Mouse (Mus musculus): ENCODE measurements around the gene Lonrf3. TPM values are rescaled to one million over a fixed set of nuclear protein-coding genes. Genes with fewer than 3 reads are reported as not detected.

Gene Lonrf3
- polyA plus RNA-seq, 1 experiment = 2.0 TPM

- TF ChIP-seq POLR2A (IDR thresholded peaks at IDR 0.05; ENCODE audit: borderline replicate concordance, control insufficient read depth, low read depth, low read length) (no peak), CTCF (IDR thresholded peaks at IDR 0.05; ENCODE audit: control insufficient read depth, insufficient read depth, low read length) (no peak)
- no peaks in the 10 kb centered on the region for H3K4me1 ChIP-seq (ENCODE audit: control insufficient read depth, insufficient read depth, low read length)
- H3K4me3 ChIP-seq (replicated peaks; ENCODE audit: control insufficient read depth, low read depth, low read length) = no peak overlapping the region
- no peak overlapping the region for H3K27ac ChIP-seq (ENCODE audit: control insufficient read depth, insufficient read depth, low read depth, low read length, poor library complexity)
These were observed 57.2 kb downstream of the Lonrf3 start for GRCm38 (mm10) chrX:36385340-36385739.

- no peak overlapping the region for H3K4me3 ChIP-seq (replicated peaks; ENCODE audit: control insufficient read depth, low read depth, low read length)
- WGBS = 44% methylated on average over 3 of the region's 3 CpGs
- TF ChIP-seq POLR2A (IDR thresholded peaks at IDR 0.05; ENCODE audit: borderline replicate concordance, control insufficient read depth, low read depth, low read length) (no peak), CTCF (IDR thresholded peaks at IDR 0.05; ENCODE audit: control insufficient read depth, insufficient read depth, low read length) (no peak)
- H3K27ac ChIP-seq (ENCODE audit: control insufficient read depth, insufficient read depth, low read depth, low read length, poor library complexity) = no peak overlapping the region
- no peaks in the 10 kb centered on the region for H3K4me1 ChIP-seq (ENCODE audit: control insufficient read depth, insufficient read depth, low read length)
These were observed 61.8 kb downstream of the Lonrf3 start for GRCm38 (mm10) chrX:36389971-36390370.

GRCm38 (mm10) chrX:36390503-36390902 lies 62.4 kb downstream of the Lonrf3 start:
- H3K27ac ChIP-seq (ENCODE audit: control insufficient read depth, insufficient read depth, low read depth, low read length, poor library complexity) = no peak overlapping the region
- no peaks in the 10 kb centered on the region for H3K4me1 ChIP-seq (ENCODE audit: control insufficient read depth, insufficient read depth, low read length)
- no peak for TF ChIP-seq CTCF (IDR thresholded peaks at IDR 0.05; ENCODE audit: control insufficient read depth, insufficient read depth, low read length)
- TF ChIP-seq POLR2A (IDR thresholded peaks at IDR 0.05; ENCODE audit: borderline replicate concordance, control insufficient read depth, low read depth, low read length) = no peak
- no peak overlapping the region for H3K4me3 ChIP-seq (replicated peaks; ENCODE audit: control insufficient read depth, low read depth, low read length)
- 11% methylated on average over 2 of the region's 2 CpGs for WGBS

DNA sequence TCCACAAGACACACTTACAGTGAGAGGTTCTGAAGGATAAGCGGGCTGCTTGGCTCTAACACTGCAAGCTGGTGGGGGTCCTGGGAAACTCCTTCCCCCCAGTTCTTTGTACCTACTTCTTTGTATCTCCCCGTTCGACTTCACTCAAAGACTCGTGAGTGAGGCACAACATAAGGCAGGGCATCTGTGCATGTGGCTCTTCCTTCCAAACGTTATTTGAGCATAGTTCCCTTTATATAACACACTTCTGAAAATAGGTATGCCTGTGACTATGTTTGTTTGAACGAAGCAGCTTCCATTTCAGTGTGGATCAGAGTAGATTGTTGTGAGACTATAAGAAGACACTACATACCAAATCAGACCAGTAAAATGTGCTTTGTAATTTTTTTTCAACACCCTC lies 64.5 kb downstream of the Lonrf3 start:
- WGBS = 45% methylated on average over 6 of the region's 6 CpGs
- Histone ChIP-seq H3K4me3 (replicated peaks; ENCODE audit: control insufficient read depth, low read depth, low read length) (no peak overlapping the region), H3K4me1 (ENCODE audit: control insufficient read depth, insufficient read depth, low read length) (no peaks in the 10 kb centered on the region), H3K27ac (ENCODE audit: control insufficient read depth, insufficient read depth, low read depth, low read length, poor library complexity) (no peak overlapping the region)
- TF ChIP-seq POLR2A (IDR thresholded peaks at IDR 0.05; ENCODE audit: borderline replicate concordance, control insufficient read depth, low read depth, low read length) = no peak
- no peak for TF ChIP-seq CTCF (IDR thresholded peaks at IDR 0.05; ENCODE audit: control insufficient read depth, insufficient read depth, low read length)

- no peak for TF ChIP-seq CTCF (IDR thresholded peaks at IDR 0.05; ENCODE audit: control insufficient read depth, insufficient read depth, low read length)
- no peak for TF ChIP-seq POLR2A (IDR thresholded peaks at IDR 0.05; ENCODE audit: borderline replicate concordance, control insufficient read depth, low read depth, low read length)
- Histone ChIP-seq H3K27ac (ENCODE audit: control insufficient read depth, insufficient read depth, low read depth, low read length, poor library complexity) (no peak overlapping the region), H3K4me1 (ENCODE audit: control insufficient read depth, insufficient read depth, low read length) (no peaks in the 10 kb centered on the region), H3K4me3 (replicated peaks; ENCODE audit: control insufficient read depth, low read depth, low read length) (no peak overlapping the region)
- WGBS = 18% methylated on average over 6 of the region's 6 CpGs
These were observed 65.1 kb downstream of the Lonrf3 start for GRCm38 (mm10) chrX:36393279-36393678.

DNA sequence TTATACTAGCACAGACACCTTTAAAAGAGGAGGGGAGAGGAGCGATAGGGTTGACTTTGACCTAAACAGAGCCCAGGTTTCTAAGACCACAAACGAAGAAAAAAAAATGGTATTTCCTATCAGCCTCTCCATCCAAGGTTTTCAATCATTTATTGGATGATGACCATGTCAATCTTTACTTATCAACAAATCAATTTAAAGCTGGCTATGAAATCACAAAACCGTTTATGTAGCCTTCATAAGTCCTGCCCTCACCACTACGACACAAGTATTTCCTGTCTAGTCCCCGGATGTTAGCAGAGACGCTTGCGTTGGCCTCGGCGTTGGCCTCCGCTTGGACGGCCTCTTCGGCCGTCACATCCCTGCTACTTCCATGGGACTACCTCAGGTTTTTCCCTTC lies 72.8 kb downstream of the Lonrf3 start, which contains the start of gene Gm6268:
Gene Gm6268, plus strand, starts transcription at position 301 of the 400 bp plus-strand sequence.
- H3K4me3 ChIP-seq (replicated peaks; ENCODE audit: control insufficient read depth, low read depth, low read length) = no peak within 1 kb of the TSS
- no peak for TF ChIP-seq POLR2A (IDR thresholded peaks at IDR 0.05; ENCODE audit: borderline replicate concordance, control insufficient read depth, low read depth, low read length)
- no peak for TF ChIP-seq CTCF (IDR thresholded peaks at IDR 0.05; ENCODE audit: control insufficient read depth, insufficient read depth, low read length)
- no peaks in the 10 kb centered on the region for H3K4me1 ChIP-seq (ENCODE audit: control insufficient read depth, insufficient read depth, low read length)
- WGBS = 90% methylated on average over 13 of the region's 13 CpGs
- no peak within 1 kb of the TSS for H3K27ac ChIP-seq (ENCODE audit: control insufficient read depth, insufficient read depth, low read depth, low read length, poor library complexity)

- H3K4me3 ChIP-seq (replicated peaks; ENCODE audit: control insufficient read depth, low read depth, low read length) = no peak overlapping the region
- no peak overlapping the region for H3K27ac ChIP-seq (ENCODE audit: control insufficient read depth, insufficient read depth, low read depth, low read length, poor library complexity)
- peak; percentile 30; the same call in 1 of the 2 replicates for TF ChIP-seq CTCF (IDR thresholded peaks at IDR 0.05; ENCODE audit: control insufficient read depth, insufficient read depth, low read length)
- TF ChIP-seq POLR2A (IDR thresholded peaks at IDR 0.05; ENCODE audit: borderline replicate concordance, control insufficient read depth, low read depth, low read length) = no peak
- WGBS = 43% methylated on average over 6 of the region's 6 CpGs
- no peaks in the 10 kb centered on the region for H3K4me1 ChIP-seq (ENCODE audit: control insufficient read depth, insufficient read depth, low read length)
These were observed 74.2 kb downstream of the Lonrf3 start for GRCm38 (mm10) chrX:36402316-36402715.

Other genes with a start within 250 kb of the Lonrf3 start
- gene Il13ra1, start 216.2 kb upstream of the Lonrf3 start, polyA plus RNA-seq (2011; ENCODE audit: insufficient read depth, insufficient read length, low replicate concordance, missing spikeins) = 0.43 and 3.6 TPM in 2 replicates
- gene Zcchc12, start 132.4 kb upstream of the Lonrf3 start, polyA plus RNA-seq (2011; ENCODE audit: insufficient read depth, insufficient read length, low replicate concordance, missing spikeins) = not detected in 2 replicates
- gene Gm6268, start 72.9 kb downstream of the Lonrf3 start, polyA plus RNA-seq (2011; ENCODE audit: insufficient read depth, insufficient read length, low replicate concordance, missing spikeins) = not detected in 2 replicates
- not detected in 2 replicates for gene Gm14569, start 163.5 kb downstream of the Lonrf3 start, polyA plus RNA-seq (2011; ENCODE audit: insufficient read depth, insufficient read length, low replicate concordance, missing spikeins)